Mouse (Mus musculus) megakaryocyte-erythroid progenitor cell, adult 5-6 weeks (primary cell): ENCODE measurements around the gene Zbtb2. TPM values are rescaled to one million over a fixed set of nuclear protein-coding genes. Genes with fewer than 3 reads are reported as not detected.
A peak's percentile ranks its signal among the peaks of the same experiment; 100 is the strongest.

Experiments
- ATAC-seq: replicated peaks from 2 replicates; pipeline ENCODE4 v1.8.0; 2016; ENCODE audit warnings: mild to moderate bottlenecking, inconsistent platforms; ENCODE audit not compliant: severe bottlenecking, poor library complexity, low FRiP score, low TSS enrichment
- total RNA-seq, 2 experiments: library from RNA; stranded (forward) in 1 of 2; stranded (reverse) in 1 of 2; fragments of 200-1000, 215-1000 nt in 1 of 2; fragments of >200 nt in 1 of 2; fragmentation: Nextera tagmentation in 1 of 2; gene quantifications; 2 replicates each; pipeline ENCODE4 v1.2.3; 2014 to 2017

Zbtb2 gene
- total RNA-seq, 2 experiments from 2014 or later, result 7.5 to 11.4 TPM

- peak; percentile 100 for ATAC-seq
Measured at GRCm38 (mm10) chr10:4346489-4347135, 41.3 kb downstream of the Zbtb2 start.

- ATAC-seq, result peak; percentile 95
Measured at GRCm38 (mm10) chr10:4341430-4341829, 46.5 kb downstream of the Zbtb2 start.

- no peak for ATAC-seq
Measured at GRCm38 (mm10) chr10:4338863-4339461, 48.9 kb downstream of the Zbtb2 start.

- ATAC-seq, result peak; percentile 97
Measured at GRCm38 (mm10) chr10:4334039-4334683, 53.7 kb downstream of the Zbtb2 start.

- peak; percentile 71 for ATAC-seq
Measured at GRCm38 (mm10) chr10:4333319-4333718, 54.6 kb downstream of the Zbtb2 start.

- no peak for ATAC-seq
Measured at GRCm38 (mm10) chr10:4332228-4332979, 55.5 kb downstream of the Zbtb2 start.

- no peak for ATAC-seq
Measured at GRCm38 (mm10) chr10:4327716-4328115, 60.2 kb downstream of the Zbtb2 start.

GRCm38 (mm10) chr10:4325562-4325961 lies 62.3 kb downstream of the Zbtb2 start:
- ATAC-seq, result no peak

GRCm38 (mm10) chr10:4323885-4324284 lies 64.0 kb downstream of the Zbtb2 start:
- no peak for ATAC-seq

Other genes starting within 250 kb of the Zbtb2 start
- gene Akap12, start 121.7 kb downstream of the Zbtb2 start, total RNA-seq (2014; fragmentation: Nextera tagmentation), result 3.9 TPM in 1 of 2 replicates, not detected in the other
- 0.09 TPM in 1 of 2 replicates, not detected in the other for gene Akap12, start 121.7 kb downstream of the Zbtb2 start, total RNA-seq (2017)
- 65.2 and 101 TPM in 2 replicates for gene Rmnd1, start 44.3 kb upstream of the Zbtb2 start, total RNA-seq (2014; fragmentation: Nextera tagmentation)
- 40.5 and 66.1 TPM in 2 replicates for gene Rmnd1, start 44.3 kb upstream of the Zbtb2 start, total RNA-seq (2017)
- 40.4 and 50.3 TPM in 2 replicates for gene Armt1, start 44.4 kb upstream of the Zbtb2 start, total RNA-seq (2014; fragmentation: Nextera tagmentation)
- gene Armt1, start 44.4 kb upstream of the Zbtb2 start, total RNA-seq (2017), result 28.8 and 44.3 TPM in 2 replicates
- not detected in 2 replicates for gene Ccdc170, start 94.4 kb upstream of the Zbtb2 start, total RNA-seq (2014; fragmentation: Nextera tagmentation)
- not detected in 2 replicates for gene Ccdc170, start 94.4 kb upstream of the Zbtb2 start, total RNA-seq (2017)
- gene Esr1, start 223.5 kb upstream of the Zbtb2 start, total RNA-seq (2014; fragmentation: Nextera tagmentation), result 0.40 and 2.9 TPM in 2 replicates
- gene Esr1, start 223.5 kb upstream of the Zbtb2 start, total RNA-seq (2017), result 0.65 and 0.89 TPM in 2 replicates